Mouse (Mus musculus) adipocyte (in vitro differentiated cells): Measurements from ENCODE around the gene S1pr3.

Source experiments
- DNase-seq: peaks from one replicate; pipeline ENCODE4 v3.0.0-alpha.2; 2016; ENCODE audit warnings: low spot score

The S1pr3 gene

GRCm38 (mm10) chr13:51408519-51409001, at the start of gene S1pr3:
Gene S1pr3, plus strand, starts transcription at chr13:51408639.
- no peak for DNase-seq

- DNase-seq: no peak
Observed at GRCm38 (mm10) chr13:51360441-51360962, 47.9 kb upstream of the S1pr3 start.

- DNase-seq: no peak
Observed at GRCm38 (mm10) chr13:51363390-51363789, 45.0 kb upstream of the S1pr3 start.

- no peak for DNase-seq
Observed at GRCm38 (mm10) chr13:51363985-51364384, 44.5 kb upstream of the S1pr3 start.

GRCm38 (mm10) chr13:51365191-51365590, 43.2 kb upstream of the S1pr3 start:
- no peak for DNase-seq

- no peak for DNase-seq
Observed at GRCm38 (mm10) chr13:51368346-51368745, 40.1 kb upstream of the S1pr3 start.

GRCm38 (mm10) chr13:51369354-51369753, 39.1 kb upstream of the S1pr3 start:
- DNase-seq: no peak

GRCm38 (mm10) chr13:51373086-51373485, 35.4 kb upstream of the S1pr3 start:
- no peak for DNase-seq

- DNase-seq: no peak
Observed at GRCm38 (mm10) chr13:51374026-51374807, 34.2 kb upstream of the S1pr3 start.

GRCm38 (mm10) chr13:51378126-51378525, 30.3 kb upstream of the S1pr3 start:
- no peak for DNase-seq

- no peak for DNase-seq
Observed at GRCm38 (mm10) chr13:51379596-51379995, 28.8 kb upstream of the S1pr3 start.

GRCm38 (mm10) chr13:51381498-51381897, 26.9 kb upstream of the S1pr3 start:
- DNase-seq: no peak

GRCm38 (mm10) chr13:51384899-51385298, 23.5 kb upstream of the S1pr3 start:
- DNase-seq: no peak

- no peak for DNase-seq
Observed at GRCm38 (mm10) chr13:51387908-51388307, 20.5 kb upstream of the S1pr3 start.

GRCm38 (mm10) chr13:51390398-51390797, 18.0 kb upstream of the S1pr3 start:
- DNase-seq: no peak

GRCm38 (mm10) chr13:51391359-51391916, 17.0 kb upstream of the S1pr3 start:
- no peak for DNase-seq

GRCm38 (mm10) chr13:51392256-51392655, 16.2 kb upstream of the S1pr3 start:
- no peak for DNase-seq

- peak; percentile 24 for DNase-seq
Observed at GRCm38 (mm10) chr13:51397861-51398260, 10.6 kb upstream of the S1pr3 start.

GRCm38 (mm10) chr13:51399562-51399961, 8.9 kb upstream of the S1pr3 start:
- no peak for DNase-seq

- no peak for DNase-seq
Observed at GRCm38 (mm10) chr13:51400186-51400719, 8.2 kb upstream of the S1pr3 start.

- DNase-seq: no peak
Observed at GRCm38 (mm10) chr13:51400736-51401501, 7.5 kb upstream of the S1pr3 start.

GRCm38 (mm10) chr13:51404566-51404965, 3.9 kb upstream of the S1pr3 start:
- no peak for DNase-seq
